Mouse (Mus musculus): Measurements from ENCODE around the gene Ccl9.
A peak's percentile ranks its signal among the peaks of the same experiment; 100 is the strongest.

The Ccl9 gene

GRCm38 (mm10) chr11:83593453-83593852 lies 15.0 kb upstream of the Ccl9 start:
- Histone ChIP-seq H3K27me3 (ENCODE audit: control insufficient read depth, insufficient read depth, low read length, poor library complexity, severe bottlenecking) (no peaks in the 10 kb centered on the region), H3K36me3 (ENCODE audit: control insufficient read depth, insufficient read depth, low read length, poor library complexity, severe bottlenecking) (no peaks in the 10 kb centered on the region)
- DNase-seq (ENCODE audit: low read depth, low spot score), result no peak

GRCm38 (mm10) chr11:83592853-83593252 lies 14.4 kb upstream of the Ccl9 start, which contains the start of gene Ccl6:
Gene Ccl6 (minus strand): TSS chr11:83593087.
- Histone ChIP-seq H3K27me3 (ENCODE audit: control insufficient read depth, insufficient read depth, low read length, poor library complexity, severe bottlenecking) (no peaks in the 10 kb centered on the region), H3K36me3 (ENCODE audit: control insufficient read depth, insufficient read depth, low read length, poor library complexity, severe bottlenecking) (no peaks in the 10 kb centered on the region)
- no peak for DNase-seq (ENCODE audit: low read depth, low spot score)

GRCm38 (mm10) chr11:83584232-83584631 lies 5.8 kb upstream of the Ccl9 start:
- DNase-seq (ENCODE audit: low read depth, low spot score), result no peak
- Histone ChIP-seq H3K36me3 (ENCODE audit: control insufficient read depth, insufficient read depth, low read length, poor library complexity, severe bottlenecking) (no peaks in the 10 kb centered on the region), H3K27me3 (ENCODE audit: control insufficient read depth, insufficient read depth, low read length, poor library complexity, severe bottlenecking) (no peaks in the 10 kb centered on the region)

- H3K27me3 ChIP-seq (ENCODE audit: control insufficient read depth, insufficient read depth, low read length, poor library complexity, severe bottlenecking), result no peaks in the 10 kb centered on the region
- no peaks in the 10 kb centered on the region for H3K36me3 ChIP-seq (ENCODE audit: control insufficient read depth, insufficient read depth, low read length, poor library complexity, severe bottlenecking)
- DNase-seq (ENCODE audit: low read depth, low spot score), result no peak
Observed at GRCm38 (mm10) chr11:83583450-83583754, 5.0 kb upstream of the Ccl9 start.

- H3K27me3 ChIP-seq (ENCODE audit: control insufficient read depth, insufficient read depth, low read length, poor library complexity, severe bottlenecking), result no peaks in the 10 kb centered on the region
- no peaks in the 10 kb centered on the region for H3K36me3 ChIP-seq (ENCODE audit: control insufficient read depth, insufficient read depth, low read length, poor library complexity, severe bottlenecking)
- no peak for DNase-seq (ENCODE audit: low read depth, low spot score)
Observed at GRCm38 (mm10) chr11:83582626-83583449, 4.4 kb upstream of the Ccl9 start.

- Histone ChIP-seq H3K36me3 (ENCODE audit: control insufficient read depth, insufficient read depth, low read length, poor library complexity, severe bottlenecking) (no peaks in the 10 kb centered on the region), H3K27me3 (ENCODE audit: control insufficient read depth, insufficient read depth, low read length, poor library complexity, severe bottlenecking) (no peaks in the 10 kb centered on the region)
- DNase-seq (ENCODE audit: low read depth, low spot score), result no peak
Observed at GRCm38 (mm10) chr11:83581626-83582610, 3.5 kb upstream of the Ccl9 start.

GRCm38 (mm10) chr11:83580699-83581232 lies 2.3 kb upstream of the Ccl9 start:
- H3K27me3 ChIP-seq (ENCODE audit: control insufficient read depth, insufficient read depth, low read length, poor library complexity, severe bottlenecking), result no peaks in the 10 kb centered on the region
- DNase-seq (ENCODE audit: low read depth, low spot score), result no peak

GRCm38 (mm10) chr11:83578999-83579398 lies 563 bp upstream of the Ccl9 start:
- no peak for DNase-seq (ENCODE audit: low read depth, low spot score)
- H3K27me3 ChIP-seq (ENCODE audit: control insufficient read depth, insufficient read depth, low read length, poor library complexity, severe bottlenecking), result no peaks in the 10 kb centered on the region
- H3K36me3 ChIP-seq (ENCODE audit: control insufficient read depth, insufficient read depth, low read length, poor library complexity, severe bottlenecking), result no peaks in the 10 kb centered on the region

More at GRCm38 (mm10) chr11:83580699-83581232, 2.3 kb upstream of the Ccl9 start:
- no peaks in the 10 kb centered on the region for H3K36me3 ChIP-seq (ENCODE audit: control insufficient read depth, insufficient read depth, low read length, poor library complexity, severe bottlenecking)

- H3K36me3 ChIP-seq (ENCODE audit: control insufficient read depth, insufficient read depth, low read length, poor library complexity, severe bottlenecking), result no peaks in the 10 kb centered on the region
- DNase-seq (ENCODE audit: low read depth, low spot score), result no peak
- no peaks in the 10 kb centered on the region for H3K27me3 ChIP-seq (ENCODE audit: control insufficient read depth, insufficient read depth, low read length, poor library complexity, severe bottlenecking)
Observed at GRCm38 (mm10) chr11:83576927-83577555, 1.4 kb downstream of the Ccl9 start.

GRCm38 (mm10) chr11:83572834-83573233 lies 5.6 kb downstream of the Ccl9 start:
- no peak for DNase-seq (ENCODE audit: low read depth, low spot score)
- H3K36me3 ChIP-seq (ENCODE audit: control insufficient read depth, insufficient read depth, low read length, poor library complexity, severe bottlenecking), result no peaks in the 10 kb centered on the region
- H3K27me3 ChIP-seq (ENCODE audit: control insufficient read depth, insufficient read depth, low read length, poor library complexity, severe bottlenecking), result no peaks in the 10 kb centered on the region

GRCm38 (mm10) chr11:83572223-83572622 lies 6.2 kb downstream of the Ccl9 start:
- Histone ChIP-seq H3K36me3 (ENCODE audit: control insufficient read depth, insufficient read depth, low read length, poor library complexity, severe bottlenecking) (no peaks in the 10 kb centered on the region), H3K27me3 (ENCODE audit: control insufficient read depth, insufficient read depth, low read length, poor library complexity, severe bottlenecking) (no peaks in the 10 kb centered on the region)
- peak; percentile 62 for DNase-seq (ENCODE audit: low read depth, low spot score)

- Histone ChIP-seq H3K27me3 (ENCODE audit: control insufficient read depth, insufficient read depth, low read length, poor library complexity, severe bottlenecking) (no peaks in the 10 kb centered on the region), H3K36me3 (ENCODE audit: control insufficient read depth, insufficient read depth, low read length, poor library complexity, severe bottlenecking) (no peaks in the 10 kb centered on the region)
- no peak for DNase-seq (ENCODE audit: low read depth, low spot score)
Observed at GRCm38 (mm10) chr11:83570189-83570588, 8.2 kb downstream of the Ccl9 start.

GRCm38 (mm10) chr11:83569249-83569648 lies 9.2 kb downstream of the Ccl9 start:
- no peaks in the 10 kb centered on the region for H3K27me3 ChIP-seq (ENCODE audit: control insufficient read depth, insufficient read depth, low read length, poor library complexity, severe bottlenecking)
- no peak for DNase-seq (ENCODE audit: low read depth, low spot score)
- H3K36me3 ChIP-seq (ENCODE audit: control insufficient read depth, insufficient read depth, low read length, poor library complexity, severe bottlenecking), result no peaks in the 10 kb centered on the region

GRCm38 (mm10) chr11:83568786-83569185 lies 9.7 kb downstream of the Ccl9 start:
- no peaks in the 10 kb centered on the region for H3K27me3 ChIP-seq (ENCODE audit: control insufficient read depth, insufficient read depth, low read length, poor library complexity, severe bottlenecking)
- no peaks in the 10 kb centered on the region for H3K36me3 ChIP-seq (ENCODE audit: control insufficient read depth, insufficient read depth, low read length, poor library complexity, severe bottlenecking)
- no peak for DNase-seq (ENCODE audit: low read depth, low spot score)
